Mouse (Mus musculus) kidney, postnatal 36 days (tissue): Measurements from ENCODE around the gene Cerkl.

Source experiments
- DNase-seq, 2 experiments: peaks; one replicate each; pipeline ENCODE4 v3.0.0; 2021 to 2022; ENCODE audit warnings: mixed read lengths in 2 of 2

Cerkl gene

GRCm38 (mm10) chr2:79309454-79310118 is 147.0 kb downstream of the Cerkl start:
- DNase-seq: no peak

GRCm38 (mm10) chr2:79307549-79307948 is 149.0 kb downstream of the Cerkl start:
- no peak for DNase-seq

- no peak for DNase-seq
Observed at GRCm38 (mm10) chr2:79302398-79302797, 154.2 kb downstream of the Cerkl start.

GRCm38 (mm10) chr2:79292431-79292830 is 164.2 kb downstream of the Cerkl start:
- DNase-seq: no peak

- no peak for DNase-seq
Observed at GRCm38 (mm10) chr2:79291922-79292321, 164.7 kb downstream of the Cerkl start.

GRCm38 (mm10) chr2:79290149-79290548 is 166.4 kb downstream of the Cerkl start:
- no peak for DNase-seq

- DNase-seq: no peak
Observed at GRCm38 (mm10) chr2:79284206-79284605, 172.4 kb downstream of the Cerkl start.
